Mouse (Mus musculus): ENCODE results near the gene Prkx. TPM values are rescaled to one million over a fixed set of nuclear protein-coding genes. Genes with fewer than 3 reads are reported as not detected.

Gene Prkx
- polyA plus RNA-seq (2012; rRNA removed) = 14.7 TPM in 2 replicates

GRCm38 (mm10) chrX:77796238-77796835 is at the start of gene Prkx:
Gene Prkx (minus strand): TSS chrX:77796278.

Other genes starting within 250 kb of the Prkx start
- not detected in 2 replicates for gene Pbsn, start 57.3 kb upstream of the Prkx start, polyA plus RNA-seq (2012; rRNA removed)
- not detected in 2 replicates for gene Gm14744, start 68.5 kb upstream of the Prkx start, polyA plus RNA-seq (2012; rRNA removed)
- gene 5430402E10Rik, start 128.8 kb upstream of the Prkx start, polyA plus RNA-seq (2012; rRNA removed) = not detected in 2 replicates

All from colon, adult 2 months (tissue).